Mouse (Mus musculus) liver, embryonic 14.5 days (tissue): ENCODE results near the gene Rps11.

Experiments used
- CTCF ChIP-seq: IDR thresholded peaks from 2 replicates; pipeline ENCODE4 v1.5.1; 2016; ENCODE audit warnings: antibody characterized with exemption, low read depth, control low read depth
- EP300 ChIP-seq: IDR thresholded peaks from 2 replicates; pipeline ENCODE4 v1.6.1; 2016; ENCODE audit warnings: antibody characterized with exemption, low read depth

DNA sequence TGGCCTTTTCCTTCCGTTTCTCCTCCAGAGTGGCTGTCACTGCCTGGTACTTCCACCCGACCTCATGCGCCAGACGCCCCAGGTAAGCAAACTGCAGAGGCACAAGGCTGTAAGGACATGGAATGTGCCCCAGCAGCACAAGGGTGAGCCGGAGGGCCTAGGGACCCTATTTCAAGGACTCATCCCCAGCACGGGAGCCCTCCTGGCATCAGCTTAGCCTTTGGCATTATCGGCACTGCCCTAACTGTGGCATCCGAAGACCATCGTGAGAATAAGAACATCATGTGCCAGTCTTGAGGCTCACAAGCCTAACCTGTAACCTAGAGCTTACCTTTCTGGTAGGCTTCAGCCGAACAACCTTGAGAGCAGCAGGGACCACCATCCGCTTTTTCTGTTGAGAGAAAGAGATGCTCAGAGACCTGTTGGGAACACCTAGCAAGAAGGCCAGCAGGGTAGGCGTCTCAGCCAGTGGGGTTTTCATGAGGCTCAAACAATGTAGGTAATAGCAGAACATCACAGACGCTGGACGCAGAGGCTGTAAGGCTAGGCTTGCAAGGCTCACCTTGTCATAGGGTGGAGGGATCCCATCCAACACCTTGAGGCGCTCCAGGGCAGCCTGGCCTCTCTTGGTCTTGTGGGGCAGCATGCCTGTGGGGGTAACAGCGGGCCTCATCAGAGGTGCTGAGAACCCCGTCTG is 2.1 kb upstream of the Rps11 start:
- TF ChIP-seq CTCF (no peak), EP300 (no peak)
